Mouse (Mus musculus) forebrain, embryonic 16.5 days (tissue): Measurements from ENCODE around the gene Gm28053. TPM values are rescaled to one million over a fixed set of nuclear protein-coding genes. Genes with fewer than 3 reads are reported as not detected.
A peak's percentile ranks its signal among the peaks of the same experiment; 100 is the strongest.

ENCODE experiments used
- ATAC-seq: fragments of 200-750 bp; cut with Nextera tagmentation; 2 replicates; pipeline ENCODE4 v1.8.0; 2017; ENCODE audit warnings: mild to moderate bottlenecking, moderate library complexity
- H3K27ac ChIP-seq: fragments of 300-500 bp; sonication (generic); 2 replicates; pipeline ENCODE4 v1.5.1; 2014; ENCODE audit warnings: low read length, control low read depth
- H3K27me3 ChIP-seq: fragments of 300-500 bp; sonication (generic); replicated peaks from 2 replicates; pipeline ENCODE4 v1.6.1; 2014; ENCODE audit warnings: low read length; ENCODE audit not compliant: control insufficient read depth, insufficient read depth
- H3K36me3 ChIP-seq: fragments of 300-500 bp; sonication (generic); 2 replicates; pipeline ENCODE4 v1.6.1; 2014; ENCODE audit not compliant: control insufficient read depth, insufficient read depth
- H3K4me1 ChIP-seq: fragments of 300-500 bp; sonication (generic); replicated peaks from 2 replicates; pipeline ENCODE4 v1.6.1; 2014; ENCODE audit warnings: low read length; ENCODE audit not compliant: control insufficient read depth, insufficient read depth
- H3K4me2 ChIP-seq: fragments of 300-500 bp; sonication (generic); 2 replicates; pipeline ENCODE4 v1.6.1; 2014; ENCODE audit warnings: mild to moderate bottlenecking, low read length, control low read depth
- H3K4me3 ChIP-seq: fragments of 300-500 bp; sonication (generic); replicated peaks from 2 replicates; pipeline ENCODE4 v1.5.1; 2014; ENCODE audit warnings: mild to moderate bottlenecking, low read length, control low read depth
- H3K9ac ChIP-seq: fragments of 300-500 bp; sonication (generic); replicated peaks from 2 replicates; pipeline ENCODE4 v1.6.1; 2014; ENCODE audit warnings: low read depth, low read length, control low read depth
- H3K9me3 ChIP-seq: fragments of 300-500 bp; sonication (generic); 2 replicates; pipeline ENCODE4 v1.6.1; 2016; ENCODE audit warnings: low read length; ENCODE audit not compliant: control insufficient read depth
- WGBS: fragments of 180-500 bp; shearing (Covaris S2); extraction: QIAGEN DNeasy Blood & Tissue Kit; methylation state at CpG from one replicate; pipeline ENCODE4 v1.1.7; 2014; 5-methylcytosine and 5-hydroxymethylcytosine counted together
- polyA plus RNA-seq: library from polyadenylated mRNA; unstranded; fragments of >200 nt; fragmentation: Nextera tagmentation; extraction: Ambion mirVana; gene quantifications from 2 replicates; pipeline ENCODE4 v1.2.1, GENCODE M21; 2015

Gene Gm28053
- polyA plus RNA-seq, 1 experiment from 2014 or later: not detected

DNA sequence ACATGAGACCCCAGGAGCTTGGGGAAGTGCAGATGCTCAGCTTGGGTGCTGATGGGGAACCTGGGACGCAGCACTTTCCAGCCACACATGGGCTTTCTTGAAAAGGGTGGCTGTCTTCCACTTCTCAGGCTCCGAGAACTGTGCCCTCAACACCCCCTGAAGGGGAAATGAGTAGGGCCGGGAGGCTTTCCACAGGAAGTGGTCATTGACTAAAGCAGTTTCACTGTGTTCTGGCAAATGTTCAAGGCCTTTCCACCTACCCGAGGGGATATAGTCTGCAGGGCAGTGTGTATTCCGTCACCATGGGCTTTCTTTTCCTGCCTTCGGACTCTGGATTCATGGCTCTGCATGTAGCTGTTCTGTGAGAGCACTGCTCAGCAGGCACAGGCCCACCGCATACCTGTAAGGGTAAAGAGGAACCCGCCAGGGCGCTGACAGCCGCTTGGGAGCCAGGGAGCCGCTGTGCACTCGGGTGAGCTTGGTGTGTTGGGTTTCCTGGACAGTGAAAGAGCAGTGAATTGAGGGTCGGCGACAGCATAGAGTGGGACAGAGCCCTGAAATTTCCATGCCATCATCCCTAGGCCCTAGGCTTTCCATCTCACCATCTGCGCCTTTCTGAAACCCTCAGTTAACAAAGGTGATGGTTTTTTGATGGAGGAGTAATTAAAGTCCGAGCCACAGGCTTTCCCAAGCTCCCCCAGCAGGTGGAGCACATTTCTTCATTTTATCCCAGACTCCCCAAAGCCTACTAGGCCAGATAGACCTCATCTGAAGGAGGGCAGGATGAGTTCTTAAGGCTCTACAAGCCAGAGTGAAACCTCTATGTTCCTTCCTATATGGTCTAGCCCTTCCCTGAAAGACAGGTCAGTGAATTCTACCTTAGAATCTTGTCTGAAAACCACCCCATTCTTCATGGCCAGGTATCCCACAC, 27.8 kb downstream of the Gm28053 start, which contains the start of gene Gimap5:
Gimap5 (plus strand) TSS at position 239 of the 931 bp plus-strand sequence.
- WGBS: 45% methylated on average over 16 of the region's 16 CpGs
- Histone ChIP-seq H3K27me3 (peaks cover 19% of the 10 kb centered on the region), H3K4me3 (no peak within 1 kb of the TSS), H3K9me3 (no peaks in the 10 kb centered on the region), H3K9ac (no peak within 1 kb of the TSS), H3K4me1 (0 out of 2 replicates have a peak, but pooled peaks cover 4% of the 10 kb centered on the region), H3K27ac (no peak within 1 kb of the TSS), H3K36me3 (no peaks in the 10 kb centered on the region), H3K4me2 (no peak within 1 kb of the TSS)
- no peak for ATAC-seq

DNA sequence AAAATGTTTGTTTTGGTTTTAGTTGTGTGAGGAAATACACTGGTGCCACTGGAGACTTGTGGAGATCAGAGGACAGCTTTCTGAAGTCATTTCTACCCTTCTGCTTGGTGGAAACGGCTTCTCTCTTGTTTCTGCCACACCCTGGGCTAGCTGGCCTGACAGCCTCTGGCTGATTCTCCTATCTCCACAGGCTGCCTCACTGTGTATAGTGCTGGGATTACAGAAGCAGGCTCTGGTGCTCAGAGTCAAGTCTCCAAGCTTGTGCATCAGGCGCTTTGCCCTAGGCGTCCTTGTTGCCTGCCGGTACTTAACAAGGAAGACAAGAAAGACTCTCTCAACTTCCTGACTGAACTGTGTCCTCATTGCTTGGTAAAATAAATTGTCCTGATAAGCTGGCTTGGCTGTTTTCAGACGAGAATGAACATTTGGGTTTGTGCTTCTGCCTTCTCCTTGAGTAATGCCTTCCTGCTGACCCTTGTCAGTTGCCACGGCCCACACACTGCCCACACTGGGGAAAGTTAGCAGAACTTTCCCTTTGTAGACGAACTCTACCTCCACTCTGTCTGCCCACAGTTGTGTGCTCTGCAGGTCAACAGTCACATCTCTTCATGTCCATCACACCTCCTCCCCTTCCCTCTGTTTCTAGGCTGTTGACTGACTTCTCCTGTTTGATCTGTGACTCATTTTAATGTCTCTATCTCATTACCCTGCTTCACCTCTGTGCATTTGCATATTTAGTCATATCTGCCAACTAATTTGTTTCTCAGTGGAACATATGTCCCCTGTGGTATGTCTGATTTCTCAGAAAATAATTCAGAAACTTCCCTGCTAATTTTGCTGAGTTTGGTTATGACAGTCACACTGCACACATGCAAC, 28.9 kb downstream of the Gm28053 start:
- Histone ChIP-seq H3K27me3 (peaks cover 10% of the 10 kb centered on the region; the same call in 1 of the 2 replicates), H3K4me3 (no peak overlapping the region), H3K4me2 (no peak overlapping the region), H3K9ac (no peak overlapping the region), H3K27ac (no peak overlapping the region), H3K36me3 (no peaks in the 10 kb centered on the region), H3K4me1 (0 out of 2 replicates have a peak, but pooled peaks cover 4% of the 10 kb centered on the region), H3K9me3 (no peaks in the 10 kb centered on the region)
- no peak for ATAC-seq
- 75% methylated on average over 7 of the region's 7 CpGs for WGBS

DNA sequence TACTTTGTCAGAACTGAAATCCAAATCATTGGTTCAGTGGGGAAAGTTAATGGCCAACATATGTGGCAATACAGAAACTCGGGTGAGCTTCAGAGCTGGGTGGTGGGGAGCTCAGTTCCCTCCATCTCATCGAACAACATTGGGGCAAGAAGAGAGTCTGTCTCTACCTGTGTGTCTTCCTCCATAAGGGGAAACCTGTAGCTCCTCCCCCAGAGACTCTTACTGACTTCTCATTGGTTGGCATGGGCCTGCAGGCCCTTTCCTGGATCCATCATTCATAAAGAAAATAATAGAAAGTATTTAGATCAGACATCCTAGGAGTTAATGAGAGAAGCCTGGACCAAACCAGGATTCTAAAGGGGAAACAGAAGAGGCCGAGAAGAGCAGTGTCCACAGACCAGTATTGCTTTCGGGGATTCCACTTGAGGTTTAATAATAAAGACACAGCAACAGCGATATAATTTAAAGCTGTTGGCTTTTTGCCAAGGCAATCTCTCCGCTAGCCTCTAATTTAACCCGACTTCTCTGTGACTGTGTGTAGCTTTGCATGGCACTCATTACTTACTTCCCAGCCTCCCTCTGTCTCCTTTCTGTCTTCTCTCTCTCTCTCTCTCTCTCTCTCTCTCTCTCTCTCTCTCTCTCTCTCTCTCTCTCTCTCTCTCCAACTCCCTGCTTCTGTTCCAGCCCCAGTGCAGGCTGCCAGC, 45.3 kb downstream of the Gm28053 start:
- no peak overlapping the region for H3K4me2 ChIP-seq
- H3K36me3 ChIP-seq: no peaks in the 10 kb centered on the region
- no peaks in the 10 kb centered on the region for H3K27me3 ChIP-seq
- no peaks in the 10 kb centered on the region for H3K4me1 ChIP-seq
- WGBS: 60% methylated on average over 7 of the region's 7 CpGs
- no peaks in the 10 kb centered on the region for H3K9me3 ChIP-seq
- no peak for ATAC-seq
- H3K9ac ChIP-seq: no peak overlapping the region
- H3K27ac ChIP-seq: no peak overlapping the region
- H3K4me3 ChIP-seq: no peak overlapping the region

DNA sequence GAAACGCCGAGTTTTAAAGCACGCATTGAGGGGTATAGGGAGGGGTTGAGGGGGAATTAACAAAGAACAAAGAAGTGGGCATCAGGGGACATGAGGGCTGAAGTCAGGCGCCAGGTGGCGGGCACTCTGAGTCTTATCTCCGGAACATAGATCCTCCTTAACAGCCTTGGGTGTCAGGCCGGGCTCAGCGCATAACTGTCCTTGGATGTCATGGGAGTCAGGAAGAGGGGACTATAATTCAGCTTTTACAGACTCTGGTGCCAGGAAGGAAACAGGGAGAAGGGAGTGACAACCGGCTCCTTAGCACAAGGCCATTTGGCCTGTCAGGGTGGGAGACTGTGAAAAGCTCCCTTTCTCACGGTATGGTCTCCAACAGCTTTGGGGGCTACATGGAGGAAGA, 46.1 kb downstream of the Gm28053 start:
- ATAC-seq: no peak

DNA sequence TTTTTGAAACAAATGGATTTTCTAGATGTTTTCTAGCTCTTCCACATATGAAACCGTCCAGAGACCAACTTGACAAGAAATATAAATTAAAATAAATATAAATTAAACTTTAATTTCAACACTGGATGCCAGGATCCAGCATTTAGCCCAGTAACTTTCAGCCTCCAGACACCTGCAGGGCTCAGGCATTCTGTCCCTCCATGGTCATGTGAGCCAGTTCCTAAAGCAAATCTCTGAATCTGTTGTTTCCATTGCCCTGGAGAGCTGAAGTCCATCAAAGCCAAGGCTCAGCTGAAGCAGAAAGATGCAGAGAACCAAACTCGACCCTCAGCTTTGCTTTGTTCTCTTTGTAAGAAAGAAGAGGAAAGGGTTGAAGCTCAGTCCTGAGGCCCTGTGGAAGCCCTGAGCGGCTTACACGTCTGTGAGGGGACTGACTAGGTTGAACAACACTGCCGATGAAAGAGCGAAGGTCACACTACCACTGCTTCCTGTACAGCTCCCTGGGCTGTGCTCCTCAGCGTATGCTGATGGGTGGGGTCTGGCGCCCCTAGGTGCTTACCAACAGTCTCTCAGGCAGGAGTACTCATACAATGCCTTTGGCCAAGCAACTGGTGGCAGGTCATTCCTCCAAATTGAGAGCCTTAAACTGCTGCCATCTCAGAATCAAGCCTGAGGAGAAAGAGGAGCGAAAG, 49.9 kb downstream of the Gm28053 start:
- 76% methylated on average over 9 of the region's 9 CpGs for whole genome bisulfite sequencing
- ATAC-seq: no peak
- Histone ChIP-seq H3K9me3 (no peaks in the 10 kb centered on the region), H3K9ac (no peak overlapping the region), H3K4me2 (no peak overlapping the region), H3K27ac (no peak overlapping the region), H3K36me3 (no peaks in the 10 kb centered on the region), H3K27me3 (no peaks in the 10 kb centered on the region), H3K4me3 (no peak overlapping the region), H3K4me1 (no peaks in the 10 kb centered on the region)

More for the DNA sequence above, 46.1 kb downstream of the Gm28053 start:
- H3K27me3 ChIP-seq: no peaks in the 10 kb centered on the region
- WGBS: 92% methylated on average over 10 of the region's 10 CpGs
- no peaks in the 10 kb centered on the region for H3K9me3 ChIP-seq
- no peak overlapping the region for H3K27ac ChIP-seq
- no peak overlapping the region for H3K9ac ChIP-seq
- H3K36me3 ChIP-seq: no peaks in the 10 kb centered on the region
- no peak overlapping the region for H3K4me2 ChIP-seq
- no peaks in the 10 kb centered on the region for H3K4me1 ChIP-seq
- no peak overlapping the region for H3K4me3 ChIP-seq

DNA sequence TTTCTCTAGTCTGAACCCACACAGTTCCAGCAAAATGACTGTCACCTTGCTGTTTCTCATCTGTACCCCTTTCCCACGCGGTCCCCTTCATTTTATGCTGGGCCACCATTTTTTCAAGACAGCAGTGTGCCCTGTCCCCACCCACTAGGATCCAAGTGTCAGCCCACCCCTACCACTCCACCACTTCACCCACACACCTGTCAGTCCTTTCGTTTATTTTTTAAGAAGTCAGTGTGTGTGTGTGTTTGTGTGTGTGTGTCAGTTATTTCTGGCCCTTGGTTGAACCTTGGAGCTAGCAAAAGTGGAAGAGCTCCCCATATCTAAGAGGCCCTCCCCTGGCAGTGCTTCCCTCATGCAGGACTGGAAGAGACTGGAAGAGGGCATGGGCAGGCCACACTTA, 50.5 kb downstream of the Gm28053 start:
- 90% methylated on average over 3 of the region's 3 CpGs for WGBS
- ATAC-seq: no peak
- H3K4me1 ChIP-seq: no peaks in the 10 kb centered on the region

DNA sequence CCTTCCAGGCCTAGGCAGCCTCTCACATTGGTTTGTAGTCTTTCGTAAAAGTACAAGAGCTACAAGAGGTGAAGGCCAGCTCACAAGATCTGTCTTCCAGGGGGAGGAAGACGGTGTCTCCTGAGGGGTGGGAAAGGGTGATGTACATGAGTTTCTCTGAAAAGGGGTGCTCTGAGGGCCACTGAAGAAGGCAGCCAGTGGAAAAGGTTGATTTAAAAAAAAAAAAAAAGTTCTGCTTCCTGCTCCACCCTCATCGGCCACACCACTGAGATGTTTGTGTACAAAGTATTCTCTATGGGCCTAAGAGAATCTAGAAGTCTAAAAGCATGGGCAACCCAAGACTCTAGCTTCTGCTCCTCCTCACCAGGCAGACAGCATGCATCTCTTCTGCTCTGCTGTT, 52.3 kb downstream of the Gm28053 start, which contains the start of gene Gimap3:
Gimap3 (minus strand) TSS at position 156 of the 400 bp plus-strand sequence.
- Histone ChIP-seq H3K4me3 (no peak within 1 kb of the TSS), H3K36me3 (no peaks in the 10 kb centered on the region), H3K9me3 (no peaks in the 10 kb centered on the region), H3K9ac (no peak within 1 kb of the TSS), H3K4me1 (no peaks in the 10 kb centered on the region), H3K4me2 (no peak within 1 kb of the TSS), H3K27ac (no peak within 1 kb of the TSS), H3K27me3 (no peaks in the 10 kb centered on the region)
- 94% methylated on average over 3 of the region's 3 CpGs for WGBS
- ATAC-seq: no peak

More for the DNA sequence above, 50.5 kb downstream of the Gm28053 start:
- no peak overlapping the region for H3K27ac ChIP-seq
- H3K4me2 ChIP-seq: no peak overlapping the region
- H3K4me3 ChIP-seq: no peak overlapping the region
- H3K27me3 ChIP-seq: no peaks in the 10 kb centered on the region
- H3K9ac ChIP-seq: no peak overlapping the region
- H3K9me3 ChIP-seq: no peaks in the 10 kb centered on the region
- H3K36me3 ChIP-seq: no peaks in the 10 kb centered on the region

DNA sequence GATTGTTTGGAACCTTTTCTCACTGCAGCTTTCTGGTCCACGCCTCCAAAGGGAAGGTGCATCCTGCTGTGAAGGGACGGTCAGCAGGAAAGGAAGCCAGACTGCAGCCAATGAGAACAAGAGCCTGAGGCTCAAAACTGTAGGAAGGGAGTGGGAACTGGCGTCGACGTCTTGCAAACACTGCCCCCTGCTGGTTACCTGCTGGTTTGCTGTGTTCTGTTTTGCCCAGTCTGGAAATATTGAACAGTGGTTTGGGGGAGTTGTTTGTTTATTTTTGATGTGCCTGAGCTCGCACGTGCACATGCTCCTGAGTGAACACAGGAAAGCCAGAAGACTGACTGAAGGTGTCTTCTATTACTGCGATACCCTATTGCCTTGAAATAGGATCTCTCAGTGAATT, 53.6 kb downstream of the Gm28053 start:
- WGBS: 9% methylated on average over 8 of the region's 8 CpGs
- ATAC-seq: peak; percentile 58; the same call in 1 of the 2 replicates

More for the DNA sequence above, 53.6 kb downstream of the Gm28053 start:
- Histone ChIP-seq H3K9ac (no peak overlapping the region), H3K27me3 (no peaks in the 10 kb centered on the region), H3K9me3 (no peaks in the 10 kb centered on the region), H3K4me3 (no peak overlapping the region), H3K4me1 (no peaks in the 10 kb centered on the region), H3K4me2 (no peak overlapping the region), H3K27ac (no peak overlapping the region), H3K36me3 (no peaks in the 10 kb centered on the region)
